Mouse (Mus musculus) left cerebral cortex, postnatal 14 days (tissue): Measurements from ENCODE around the gene Mgat4e. TPM values are rescaled to one million over a fixed set of nuclear protein-coding genes. Genes with fewer than 3 reads are reported as not detected.

Source experiments
- DNase-seq, 2 experiments: peaks; one replicate each; pipeline ENCODE4 v3.0.0; 2021 to 2022; ENCODE audit warnings: low spot score in 2 of 2, mixed read lengths in 1 of 2
- intact Hi-C: fragments of 180-260 bp; cut with DNase I; formaldehyde crosslinking; loops from one replicate; pipeline ENCODE4 v1.15.1; 2025
- long read RNA-seq, 2 experiments: library from polyadenylated mRNA; stranded (forward); transcript quantifications; one replicate each; pipeline ENCODE4 v2.0.0; 2021
- total RNA-seq, 2 experiments: library from RNA; stranded (reverse); gene quantifications; 2 replicates each; pipeline ENCODE4 v1.2.3; 2021

The Mgat4e gene
- not detected for total RNA-seq
- long read RNA-seq, experiment 1: 0 reads
- long read RNA-seq, experiment 2: 0 reads

DNA sequence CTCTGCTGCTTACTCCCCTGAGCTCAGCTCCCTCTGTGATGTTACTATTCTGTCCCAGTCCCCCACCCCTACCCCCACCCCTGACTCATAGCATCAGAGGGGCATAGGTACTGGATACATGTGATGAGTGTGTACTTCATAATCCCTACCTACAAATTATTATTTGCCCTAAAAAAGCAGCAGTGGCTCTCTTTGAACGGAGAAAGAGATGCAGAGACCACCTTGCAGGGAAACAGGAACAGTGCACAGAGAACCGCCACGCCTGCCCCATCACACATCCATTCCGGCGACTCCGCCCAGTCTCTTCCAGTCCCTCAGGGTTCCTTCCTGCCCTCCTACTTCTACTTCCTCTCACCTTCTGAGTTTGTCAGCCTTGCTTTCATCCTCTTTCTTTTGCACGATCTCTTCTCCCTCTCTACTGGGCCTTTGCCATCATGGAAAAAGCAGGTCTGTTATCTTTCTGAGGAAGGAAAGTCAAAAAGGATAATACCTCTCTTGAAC is at the start of gene Mgat4e:
Gene Mgat4e (minus strand): TSS at position 51 of the 501 bp plus-strand sequence.
- DNase-seq: no peak
- intact Hi-C loops: no loop called here

DNA sequence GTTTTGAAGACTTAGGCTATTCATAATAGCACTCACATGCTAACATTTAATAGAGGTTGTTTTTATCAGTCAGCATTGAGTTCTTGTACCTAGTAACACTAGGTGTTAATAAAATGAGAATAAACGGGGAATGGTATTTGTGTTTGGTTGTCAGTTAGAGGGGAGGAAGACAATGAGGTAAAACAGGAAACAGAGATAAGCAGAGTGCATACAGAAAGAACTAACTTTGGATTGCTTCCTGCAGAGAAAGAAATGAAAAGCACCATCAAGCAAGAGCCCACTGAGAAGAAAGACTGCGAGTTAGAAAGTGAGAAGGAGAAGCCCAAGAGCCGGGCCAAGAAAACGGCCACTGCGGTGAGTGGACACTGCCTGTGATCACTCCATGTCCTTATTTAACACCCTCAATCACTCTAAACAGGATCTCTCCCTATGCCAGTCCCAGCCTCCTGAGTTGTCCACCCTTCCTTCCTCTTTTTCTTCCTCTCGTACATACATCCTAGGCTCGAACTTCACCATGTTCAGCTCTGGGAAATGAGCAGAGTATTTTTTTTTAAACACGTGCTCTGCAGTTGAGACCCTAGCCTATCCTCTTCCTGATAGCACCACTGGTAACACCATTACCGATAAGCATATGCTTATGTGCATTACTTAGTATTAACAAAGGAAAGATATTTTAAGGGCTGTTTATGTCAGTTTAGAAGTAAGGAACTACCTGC is 48.0 kb upstream of the Mgat4e start:
- DNase-seq: no peak
- intact Hi-C loops: loop anchor here (5.0 kb wide), 1 partner anchor 80 kb away; no protein-coding TSS in a partner anchor

DNA sequence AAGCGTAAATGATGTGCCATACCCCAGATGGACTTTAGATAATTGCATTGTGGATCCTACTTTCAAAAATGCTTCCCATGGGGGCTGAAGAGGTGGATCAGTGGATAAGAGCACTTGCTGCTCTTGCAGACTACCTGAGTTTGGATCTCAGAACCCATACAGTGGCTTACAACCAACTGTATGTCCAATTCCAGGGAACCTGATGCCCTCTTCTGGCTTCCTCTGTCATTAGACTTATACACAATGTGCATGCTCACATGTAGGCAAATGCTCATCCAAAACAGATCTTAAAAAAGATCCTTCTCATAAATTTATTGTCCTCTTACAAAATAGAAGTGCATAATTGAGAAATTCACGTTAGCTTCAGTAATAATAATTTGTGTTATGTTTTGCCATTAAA is 42.3 kb upstream of the Mgat4e start:
- DNase-seq: no peak
- intact Hi-C loops: no loop called here

DNA sequence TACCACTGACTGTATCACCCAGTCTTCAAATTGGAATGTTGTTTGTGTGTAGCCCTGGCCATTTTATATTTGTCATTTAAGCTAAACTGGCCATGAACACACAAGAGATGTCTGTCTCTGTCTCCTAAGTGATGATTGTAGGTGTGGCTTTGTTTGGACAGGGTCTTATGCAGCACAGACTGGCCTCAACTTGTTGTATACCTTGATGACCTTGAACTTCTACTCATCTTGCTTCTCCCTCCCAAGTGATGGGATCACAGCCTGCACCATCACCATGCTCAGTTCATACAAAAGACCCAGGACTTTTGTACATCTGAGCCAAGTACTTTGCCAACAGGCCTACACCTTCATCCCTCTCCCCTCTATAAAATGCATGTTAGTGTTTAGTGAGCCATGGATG is 40.2 kb upstream of the Mgat4e start:
- intact Hi-C loops: no loop called here

DNA sequence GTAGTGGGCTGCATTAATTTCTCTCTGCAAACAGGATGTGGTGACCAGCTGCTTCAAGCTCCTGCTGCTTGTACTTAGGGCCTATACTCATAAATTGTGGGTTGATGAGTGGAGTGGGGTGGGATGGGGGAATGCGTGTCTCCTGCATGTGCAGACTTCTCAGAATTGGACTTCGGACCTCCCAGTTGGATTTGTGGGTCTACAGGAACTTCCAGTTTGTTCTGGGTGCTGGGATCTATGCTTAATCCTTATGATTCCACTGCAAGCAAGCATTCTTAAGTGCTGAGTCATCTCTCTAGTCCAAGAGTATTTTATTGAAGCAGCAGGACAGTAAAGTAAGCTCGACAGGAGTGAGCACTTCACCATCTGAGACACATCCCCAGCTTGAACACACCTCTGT is 34.1 kb upstream of the Mgat4e start:
- no peak for DNase-seq
- intact Hi-C loops: no loop called here

More for the DNA sequence above, 40.2 kb upstream of the Mgat4e start:
- no peak for DNase-seq

DNA sequence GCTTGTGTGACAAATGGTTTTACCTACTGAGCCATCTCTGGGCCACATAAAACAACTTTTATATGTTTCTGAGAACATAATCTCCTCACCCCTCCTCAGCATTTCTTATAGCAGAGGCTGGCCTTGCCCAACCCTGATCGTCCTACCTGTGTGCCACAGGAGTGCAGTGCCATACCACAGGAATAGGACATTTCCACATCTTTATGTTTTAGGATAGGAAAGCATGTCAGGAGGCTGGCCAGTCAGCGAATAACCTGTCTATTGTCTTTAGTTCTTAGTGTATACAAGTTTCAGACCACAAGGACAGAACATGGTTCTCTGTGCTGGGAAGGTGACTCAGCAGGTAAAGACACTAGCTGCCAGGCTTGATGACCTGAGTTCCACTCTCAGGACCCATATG is 31.3 kb upstream of the Mgat4e start:
- no peak for DNase-seq
- intact Hi-C loops: no loop called here

DNA sequence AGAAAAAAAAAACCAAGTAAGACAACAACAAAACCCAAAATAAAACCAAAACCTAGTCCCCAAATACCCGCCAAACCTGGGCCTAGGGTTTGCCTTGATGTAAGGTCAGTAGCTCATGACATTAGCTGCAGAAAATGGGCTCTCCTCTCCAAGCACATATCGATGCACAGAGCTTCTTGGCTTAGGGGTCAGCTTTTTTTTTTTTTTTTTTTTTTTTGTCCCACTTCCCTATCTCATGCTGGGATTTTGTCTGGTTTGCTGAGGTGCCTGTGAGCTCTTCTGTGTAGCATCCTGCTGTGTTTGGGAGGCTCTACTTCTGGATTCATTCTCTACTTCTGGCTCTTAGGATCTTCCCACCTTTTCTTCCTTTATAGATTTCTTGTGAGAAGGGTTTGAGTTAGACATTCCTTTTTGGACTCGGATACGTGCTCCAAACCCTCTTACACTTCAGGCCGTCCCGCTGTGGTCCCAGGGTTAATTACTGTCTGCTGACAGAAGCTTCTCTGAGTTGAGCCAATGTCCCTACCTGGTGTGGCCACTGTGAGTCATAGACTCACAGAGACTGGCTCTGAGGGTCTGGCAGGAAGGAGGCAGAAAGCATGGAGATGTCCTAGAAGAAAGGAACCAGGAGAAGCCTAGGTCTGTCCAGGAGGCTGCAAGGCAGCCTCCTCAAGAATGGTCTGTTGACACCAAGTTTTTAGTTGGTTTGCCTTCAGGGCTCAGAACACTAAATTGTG is 28.1 kb upstream of the Mgat4e start:
- DNase-seq: no peak
- intact Hi-C loops: no loop called here

DNA sequence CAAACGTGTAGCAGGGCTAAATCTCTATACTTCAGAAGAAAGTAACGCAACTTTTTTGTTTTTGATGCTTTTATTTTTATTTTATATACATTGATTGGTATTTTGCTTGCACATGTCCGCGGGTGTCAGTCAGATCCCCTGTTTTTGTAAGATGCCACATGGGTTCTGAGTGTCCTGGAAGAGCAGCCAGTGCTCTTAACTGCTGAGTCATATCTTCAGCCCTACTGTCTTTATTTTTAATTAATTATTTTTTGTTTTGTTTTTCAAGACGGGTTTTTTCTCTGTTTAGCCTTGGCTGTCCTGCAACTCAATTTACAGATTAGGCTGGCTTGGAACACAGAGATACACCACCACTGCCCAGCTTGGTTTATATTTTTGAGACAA is 24.4 kb upstream of the Mgat4e start:
- intact Hi-C loops: no loop called here
- DNase-seq: no peak

DNA sequence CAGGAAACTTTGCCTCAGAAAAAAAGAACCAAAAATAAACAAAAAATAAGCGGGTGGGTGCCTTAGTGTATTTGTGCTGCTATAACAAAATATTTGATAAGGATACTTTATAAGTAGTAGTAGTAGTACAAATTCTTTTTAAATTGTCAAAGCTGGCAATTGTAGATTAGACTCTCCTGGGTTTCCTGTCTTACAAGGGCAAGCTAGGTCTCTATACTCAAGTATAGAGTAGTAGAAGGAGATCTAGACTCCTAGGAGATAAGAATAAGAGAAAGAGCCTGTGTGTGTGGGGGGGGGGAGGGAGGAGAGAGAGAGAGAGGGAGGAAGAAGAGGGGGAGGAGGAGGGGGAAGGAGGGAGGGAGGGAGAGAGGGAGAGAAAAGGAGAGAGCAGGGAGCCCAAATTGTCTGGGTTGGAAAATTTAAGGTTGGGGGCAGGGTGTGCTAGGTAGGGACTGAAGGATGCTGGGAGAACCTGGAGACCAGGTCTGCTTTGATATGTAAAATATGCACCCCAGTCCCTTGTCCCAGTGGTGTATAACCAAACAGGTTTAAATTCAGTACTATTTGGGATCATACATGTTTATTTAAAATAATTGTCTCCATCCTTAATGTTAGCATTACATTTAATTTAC is 23.9 kb upstream of the Mgat4e start:
- DNase-seq: no peak
- intact Hi-C loops: no loop called here

DNA sequence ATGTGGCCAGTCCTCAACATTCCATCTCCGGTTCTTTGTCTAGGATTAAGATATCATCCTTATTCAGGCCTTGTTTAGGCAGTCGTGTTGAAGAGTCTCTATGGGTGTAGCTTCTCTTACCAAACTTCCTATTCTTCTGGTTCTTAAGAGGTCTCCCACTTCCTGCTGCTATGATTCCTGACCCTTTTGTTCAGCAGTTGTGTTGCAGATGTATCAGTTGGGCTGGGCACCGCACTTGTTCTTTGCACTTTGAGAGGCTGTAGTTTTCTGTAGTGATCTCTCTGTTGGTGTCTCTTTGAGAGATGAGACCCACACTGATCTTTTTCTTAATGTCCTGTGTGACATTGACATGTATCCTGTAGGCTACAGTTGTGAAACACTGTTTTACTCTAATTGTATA is 21.1 kb upstream of the Mgat4e start:
- intact Hi-C loops: no loop called here
- no peak for DNase-seq

DNA sequence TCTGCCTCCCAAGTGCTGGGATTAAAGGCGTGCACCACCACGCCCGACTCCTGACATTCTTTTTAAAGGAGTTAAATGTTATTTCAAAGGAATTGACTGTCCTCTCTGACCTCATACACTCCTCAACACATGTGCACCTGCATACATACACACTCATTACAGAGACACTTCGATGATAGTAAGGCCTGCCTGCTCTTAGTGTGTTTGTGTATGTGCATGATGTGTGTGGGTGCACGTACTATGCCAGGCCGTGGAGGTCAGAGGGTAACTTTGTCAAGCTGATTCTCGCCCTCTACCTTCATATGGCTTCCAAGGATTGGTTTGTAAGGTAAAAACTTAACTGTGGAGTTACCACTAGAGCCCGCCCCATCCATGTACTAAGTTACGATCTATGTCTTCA is 20.7 kb upstream of the Mgat4e start:
- no peak for DNase-seq
- intact Hi-C loops: no loop called here

DNA sequence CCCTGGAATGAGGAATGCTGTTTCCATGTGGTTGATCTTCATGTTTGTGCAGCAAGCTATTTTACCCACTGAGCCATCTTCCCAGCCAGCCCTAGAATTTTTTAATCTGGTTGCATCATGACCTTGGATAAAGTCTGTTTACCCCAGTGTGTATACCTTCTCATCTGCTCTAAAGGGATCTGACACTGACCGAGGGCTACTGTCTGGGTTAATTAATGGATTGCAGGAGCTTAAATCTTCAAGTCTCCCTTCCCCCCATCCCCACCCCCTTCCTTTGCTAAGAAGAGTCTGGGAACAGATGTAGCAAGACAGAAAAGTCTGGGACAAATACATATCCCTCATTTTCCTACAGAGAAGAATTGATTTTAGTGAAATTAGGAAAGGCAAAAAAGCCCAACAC is 18.0 kb upstream of the Mgat4e start:
- intact Hi-C loops: no loop called here
- no peak for DNase-seq

DNA sequence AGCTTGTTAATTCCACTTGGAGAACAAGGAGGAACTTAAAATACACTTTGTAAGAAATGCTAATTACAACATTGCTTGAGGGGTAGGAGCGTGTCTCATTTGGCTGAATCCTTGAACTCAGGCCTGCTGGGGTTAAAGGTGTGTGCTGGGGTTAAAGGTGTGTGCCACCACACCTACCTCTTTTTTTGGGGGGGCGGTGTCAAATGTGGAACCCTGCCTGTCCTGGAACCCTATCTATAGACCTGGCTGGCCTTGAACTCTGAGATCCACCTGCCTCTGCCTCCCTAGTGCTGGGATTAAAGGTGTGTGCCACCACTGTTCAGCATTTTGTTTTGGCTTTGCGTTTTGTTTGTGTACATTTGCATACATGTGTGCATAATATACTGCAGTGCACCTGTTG is 14.2 kb upstream of the Mgat4e start:
- intact Hi-C loops: no loop called here
- DNase-seq: no peak

DNA sequence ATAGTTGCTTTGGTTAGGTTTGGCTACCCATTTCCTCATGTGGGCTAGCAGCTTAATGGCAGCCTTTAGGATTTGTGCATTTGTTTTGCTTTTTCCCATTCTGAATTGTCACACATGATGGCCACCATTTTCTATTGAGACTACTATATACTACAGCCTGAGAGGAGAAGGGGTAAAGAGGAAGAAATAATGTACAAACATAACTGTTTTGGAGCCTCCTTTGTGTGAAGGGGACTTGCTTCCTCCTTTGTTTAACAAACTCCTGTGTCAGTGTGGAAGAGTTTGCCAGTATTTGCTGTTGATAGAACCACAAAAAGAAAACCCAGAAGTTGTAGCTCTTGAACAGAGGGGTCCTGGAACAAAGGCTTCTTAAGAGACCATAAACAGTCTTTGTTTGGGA is 13.0 kb upstream of the Mgat4e start:
- no peak for DNase-seq
- intact Hi-C loops: no loop called here

DNA sequence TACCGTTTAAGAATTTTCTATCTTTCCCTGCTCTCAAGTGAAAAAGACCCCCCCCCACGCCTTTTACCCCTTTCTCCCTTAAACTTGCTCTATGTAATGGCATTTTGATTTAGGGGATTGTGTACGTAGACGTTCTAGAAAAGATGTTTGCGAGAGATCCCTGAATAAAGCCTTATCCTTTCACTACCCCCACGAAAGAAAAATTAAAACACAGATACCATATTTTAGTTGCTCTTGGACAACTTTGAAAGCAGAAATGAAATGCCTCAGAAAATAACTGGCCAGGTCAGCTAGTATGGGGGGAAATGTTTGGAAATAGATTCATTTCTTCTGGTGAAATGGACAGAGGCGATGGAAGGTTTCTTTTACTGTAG is 12.3 kb upstream of the Mgat4e start:
- intact Hi-C loops: no loop called here
- DNase-seq: no peak

DNA sequence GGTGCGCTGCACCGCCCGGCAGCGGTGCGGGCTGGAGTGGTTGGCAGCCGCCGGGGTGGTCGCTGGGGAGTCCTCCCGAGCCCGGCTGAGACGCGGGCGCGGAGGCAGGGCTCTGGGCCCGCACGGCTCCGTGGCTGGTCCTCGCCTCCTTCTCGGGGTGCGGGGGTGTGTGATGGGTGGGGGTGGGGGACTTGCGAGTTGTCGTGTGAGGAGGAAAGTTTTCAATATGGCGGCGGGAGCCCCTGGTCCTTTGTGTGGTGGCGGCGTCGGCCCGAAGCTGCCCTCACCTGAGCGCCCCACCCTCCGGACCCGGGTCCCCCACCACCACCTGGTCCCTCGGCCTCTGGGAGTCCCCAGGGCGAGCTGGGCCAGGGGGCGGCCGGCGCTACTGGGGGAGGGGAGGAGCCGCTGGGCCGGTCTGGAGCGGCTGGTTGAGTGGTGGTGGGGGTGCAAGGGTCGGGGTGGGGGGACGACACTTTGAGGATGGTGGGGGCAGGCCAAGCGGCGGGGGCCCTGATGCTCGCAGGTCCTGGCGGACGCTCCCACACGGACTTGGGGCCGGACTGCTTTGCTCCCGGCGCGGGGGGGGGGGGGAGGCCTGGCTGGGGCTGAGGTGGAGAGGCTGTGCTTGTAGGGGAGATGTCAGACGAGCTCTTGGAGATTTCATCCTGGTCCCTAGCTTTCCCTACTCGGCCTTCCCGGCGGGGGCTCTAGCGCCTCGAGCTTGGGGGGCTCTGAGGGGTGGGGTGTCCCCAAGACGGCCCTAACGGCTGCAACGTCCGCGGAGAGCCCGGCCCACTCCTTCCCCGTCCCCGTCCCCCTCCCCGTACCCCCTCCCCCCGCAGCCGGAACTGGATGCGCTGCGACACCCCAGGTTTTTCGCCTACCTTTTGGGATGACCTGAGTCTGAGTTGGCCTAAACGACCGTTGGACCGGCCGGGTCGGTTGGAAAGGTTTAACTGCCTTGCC is 11.6 kb upstream of the Mgat4e start:
- intact Hi-C loops: no loop called here

DNA sequence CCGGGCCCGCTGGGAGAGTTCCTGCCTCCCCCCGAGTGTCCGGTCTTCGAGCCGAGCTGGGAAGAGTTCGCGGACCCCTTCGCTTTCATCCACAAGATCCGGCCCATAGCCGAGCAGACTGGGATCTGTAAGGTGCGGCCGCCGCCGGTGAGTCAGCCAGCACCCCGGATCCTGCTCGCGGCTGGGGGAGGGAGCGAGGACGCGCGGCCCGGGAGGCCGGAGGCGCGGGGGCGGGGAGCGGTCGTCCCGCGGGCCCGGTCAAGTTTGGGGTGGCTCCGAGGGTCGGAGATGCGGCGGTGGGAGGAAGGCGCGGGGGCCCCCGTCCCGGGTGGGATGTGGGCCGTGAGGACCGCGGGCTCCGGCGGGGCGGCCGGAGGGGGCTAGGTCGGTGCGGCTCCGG is 10.9 kb upstream of the Mgat4e start:
- intact Hi-C loops: no loop called here
- DNase-seq: peak; percentile 15 to 36

More for the DNA sequence above, 11.6 kb upstream of the Mgat4e start:
- DNase-seq: peak; percentile 36 to 37

DNA sequence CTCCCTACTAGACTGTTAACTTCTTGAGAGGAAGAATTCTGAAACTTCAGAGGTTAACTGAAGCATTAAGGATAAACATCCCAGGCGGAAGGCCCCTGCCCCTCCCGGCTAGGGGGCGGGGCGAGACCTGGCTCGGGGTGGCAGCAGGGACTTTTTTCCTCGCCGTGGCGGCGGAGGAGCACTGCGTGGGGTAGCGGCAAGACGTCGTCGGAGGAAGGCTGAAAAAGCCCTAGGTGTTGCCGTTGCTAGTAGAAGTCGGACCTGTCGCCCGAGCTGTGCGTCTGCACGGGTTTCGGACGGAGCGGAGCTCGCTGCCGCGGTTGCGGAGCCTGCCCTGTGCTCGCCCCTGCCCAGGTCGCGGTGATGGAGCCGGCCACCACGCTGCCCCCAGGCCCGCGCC is 10.5 kb upstream of the Mgat4e start, which contains the start of gene Kdm5b:
Gene Kdm5b (plus strand): TSS at position 196 of the 400 bp plus-strand sequence.
- DNase-seq: peak; percentile 69 to 88
- intact Hi-C loops: loop anchor here (5.0 kb wide), 2 partner anchors 38 to 483 kb away; partner anchors contain the start of gene Btg2

DNA sequence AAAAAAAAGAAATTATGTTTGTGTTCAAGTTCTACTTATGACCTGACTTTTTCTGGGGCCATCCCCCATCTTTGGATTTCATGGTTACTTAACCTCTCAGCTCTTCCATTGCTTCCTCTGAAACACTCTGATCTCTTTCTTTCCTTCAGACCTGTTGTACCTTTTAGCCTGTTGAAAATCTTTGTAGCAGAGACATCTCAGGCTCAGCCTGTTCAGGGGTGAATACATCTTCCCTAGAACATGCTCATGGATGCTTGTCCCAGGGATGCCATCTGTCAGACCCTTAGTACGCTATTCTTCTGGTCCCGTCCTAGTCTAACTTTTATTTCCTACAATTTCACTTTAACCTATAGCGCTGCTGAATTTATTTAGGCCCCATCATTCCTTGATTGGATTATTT is 9.7 kb upstream of the Mgat4e start:
- intact Hi-C loops: loop anchor here (5.0 kb wide), 2 partner anchors 37 to 482 kb away; partner anchors contain the start of gene Btg2
- DNase-seq: no peak
